Mouse (Mus musculus): ENCODE measurements around the gene C330021F23Rik. TPM values are rescaled to one million over a fixed set of nuclear protein-coding genes. Genes with fewer than 3 reads are reported as not detected.

C330021F23Rik gene
- polyA plus RNA-seq, 1 experiment from 2014 or later: 8.4 TPM

GRCm38 (mm10) chr8:3630647-3631477 lies 63.1 kb downstream of the C330021F23Rik start, which contains the start of gene Stxbp2:
TSS of gene Stxbp2 (plus strand) at chr8:3630955.
- 0 out of 2 replicates have a peak, but pooled peaks cover 10% of the 10 kb centered on the region for H3K27me3 ChIP-seq (ENCODE audit: insufficient read depth, low read length)
- H3K9ac ChIP-seq (replicated peaks; ENCODE audit: low read length): peak within 1 kb of the TSS; percentile 71
- H3K4me3 ChIP-seq (ENCODE audit: low read length): peak within 1 kb of the TSS; percentile 72
- 5% methylated on average over 47 of the region's 47 CpGs for WGBS
- H3K27ac ChIP-seq (ENCODE audit: low read length): no peak within 1 kb of the TSS
- H3K4me1 ChIP-seq (ENCODE audit: insufficient read depth, low read length): peaks cover 7% of the 10 kb centered on the region; the same call in 1 of the 2 replicates
- peak within 1 kb of the TSS; percentile 71 for H3K4me2 ChIP-seq (replicated peaks; ENCODE audit: low read depth, low read length)
- H3K9me3 ChIP-seq (ENCODE audit: low read length): no peaks in the 10 kb centered on the region
- H3K36me3 ChIP-seq (ENCODE audit: insufficient read depth, low read length): peaks cover 4% of the 10 kb centered on the region; the same call in 1 of the 2 replicates
- peak; percentile 94 for ATAC-seq (ENCODE audit: low FRiP score, low TSS enrichment)

- Histone ChIP-seq H3K4me1 (ENCODE audit: insufficient read depth, low read length) (peaks cover 7% of the 10 kb centered on the region; the same call in 1 of the 2 replicates), H3K9ac (replicated peaks; ENCODE audit: low read length) (peak overlapping the region; percentile 71), H3K27ac (ENCODE audit: low read length) (no peak overlapping the region), H3K4me3 (ENCODE audit: low read length) (peak overlapping the region; percentile 72), H3K4me2 (replicated peaks; ENCODE audit: low read depth, low read length) (peak overlapping the region; percentile 71), H3K27me3 (ENCODE audit: insufficient read depth, low read length) (0 out of 2 replicates have a peak, but pooled peaks cover 10% of the 10 kb centered on the region), H3K36me3 (ENCODE audit: insufficient read depth, low read length) (peaks cover 10% of the 10 kb centered on the region; the same call in 1 of the 2 replicates), H3K9me3 (ENCODE audit: low read length) (no peaks in the 10 kb centered on the region)
- 17% methylated on average over 8 of the region's 8 CpGs for WGBS
- ATAC-seq (ENCODE audit: low FRiP score, low TSS enrichment): peak; percentile 37; the same call in 1 of the 2 replicates
Measured at GRCm38 (mm10) chr8:3631478-3631875, 63.7 kb downstream of the C330021F23Rik start.

Other genes with a start within 250 kb of the C330021F23Rik start
- gene A430078G23Rik, start 214.6 kb upstream of the C330021F23Rik start, polyA plus RNA-seq (2015; fragmentation: Nextera tagmentation; extraction: Ambion mirVana): 0.16 and 0.19 TPM in 2 replicates
- gene Arhgef18, start 175.0 kb upstream of the C330021F23Rik start, polyA plus RNA-seq (2015; fragmentation: Nextera tagmentation; extraction: Ambion mirVana): 11.6 and 12.1 TPM in 2 replicates
- gene Pex11g, start 100.3 kb upstream of the C330021F23Rik start, polyA plus RNA-seq (2015; fragmentation: Nextera tagmentation; extraction: Ambion mirVana): 8.7 and 10.1 TPM in 2 replicates
- gene Tex45, start 97.1 kb upstream of the C330021F23Rik start, polyA plus RNA-seq (2015; fragmentation: Nextera tagmentation; extraction: Ambion mirVana): 0.19 TPM in 1 of 2 replicates, not detected in the other
- 55.6 and 57.1 TPM in 2 replicates for gene Zfp358, start 74.9 kb upstream of the C330021F23Rik start, polyA plus RNA-seq (2015; fragmentation: Nextera tagmentation; extraction: Ambion mirVana)
- 72.2 and 73.5 TPM in 2 replicates for gene Mcoln1, start 67.5 kb upstream of the C330021F23Rik start, polyA plus RNA-seq (2015; fragmentation: Nextera tagmentation; extraction: Ambion mirVana)
- gene Pnpla6, start 52.6 kb upstream of the C330021F23Rik start, polyA plus RNA-seq (2015; fragmentation: Nextera tagmentation; extraction: Ambion mirVana): 35.7 and 42.4 TPM in 2 replicates
- gene Camsap3, start 19.3 kb downstream of the C330021F23Rik start, polyA plus RNA-seq (2015; fragmentation: Nextera tagmentation; extraction: Ambion mirVana): 13.7 and 16.8 TPM in 2 replicates
- 75.2 and 76.9 TPM in 2 replicates for gene Xab2, start 53.3 kb downstream of the C330021F23Rik start, polyA plus RNA-seq (2015; fragmentation: Nextera tagmentation; extraction: Ambion mirVana)
- 85.9 and 90.4 TPM in 2 replicates for gene Pet100, start 53.6 kb downstream of the C330021F23Rik start, polyA plus RNA-seq (2015; fragmentation: Nextera tagmentation; extraction: Ambion mirVana)
- 0.48 and 0.51 TPM in 2 replicates for gene Pcp2, start 57.6 kb downstream of the C330021F23Rik start, polyA plus RNA-seq (2015; fragmentation: Nextera tagmentation; extraction: Ambion mirVana)
- 102 and 105 TPM in 2 replicates for gene Stxbp2, start 63.0 kb downstream of the C330021F23Rik start, polyA plus RNA-seq (2015; fragmentation: Nextera tagmentation; extraction: Ambion mirVana)
- 0.31 and 0.55 TPM in 2 replicates for gene Retn, start 87.8 kb downstream of the C330021F23Rik start, polyA plus RNA-seq (2015; fragmentation: Nextera tagmentation; extraction: Ambion mirVana)
- 0.20 and 0.50 TPM in 2 replicates for gene Mcemp1, start 97.8 kb downstream of the C330021F23Rik start, polyA plus RNA-seq (2015; fragmentation: Nextera tagmentation; extraction: Ambion mirVana)
- 13.2 and 14.8 TPM in 2 replicates for gene Fcor, start 104.4 kb downstream of the C330021F23Rik start, polyA plus RNA-seq (2015; fragmentation: Nextera tagmentation; extraction: Ambion mirVana)
- gene Trappc5, start 108.3 kb downstream of the C330021F23Rik start, polyA plus RNA-seq (2015; fragmentation: Nextera tagmentation; extraction: Ambion mirVana): 42.1 and 44.7 TPM in 2 replicates
- 0.22 TPM in 1 of 2 replicates, not detected in the other for gene Fcer2a, start 126.2 kb downstream of the C330021F23Rik start, polyA plus RNA-seq (2015; fragmentation: Nextera tagmentation; extraction: Ambion mirVana)
- 0.41 and 0.45 TPM in 2 replicates for gene Clec4g, start 152.7 kb downstream of the C330021F23Rik start, polyA plus RNA-seq (2015; fragmentation: Nextera tagmentation; extraction: Ambion mirVana)
- gene Cd209a, start 181.0 kb downstream of the C330021F23Rik start, polyA plus RNA-seq (2015; fragmentation: Nextera tagmentation; extraction: Ambion mirVana): not detected in 2 replicates